Mouse (Mus musculus): ENCODE data around the gene Gm45208.

The Gm45208 gene

GRCm38 (mm10) chrX:7769302-7770017 is 47.4 kb downstream of the Gm45208 start:
- no peak for DNase-seq (ENCODE audit: extremely low spot score, low read depth, low spot score)

GRCm38 (mm10) chrX:7772766-7773165 is 50.7 kb downstream of the Gm45208 start:
- no peak for DNase-seq (ENCODE audit: extremely low spot score, low read depth, low spot score)

- DNase-seq (ENCODE audit: extremely low spot score, low read depth, low spot score), result no peak
Observed at GRCm38 (mm10) chrX:7775501-7776205, 53.6 kb downstream of the Gm45208 start.

- DNase-seq (ENCODE audit: extremely low spot score, low read depth, low spot score), result peak; percentile 16
Observed at GRCm38 (mm10) chrX:7776329-7777082, 54.5 kb downstream of the Gm45208 start.

DNA sequence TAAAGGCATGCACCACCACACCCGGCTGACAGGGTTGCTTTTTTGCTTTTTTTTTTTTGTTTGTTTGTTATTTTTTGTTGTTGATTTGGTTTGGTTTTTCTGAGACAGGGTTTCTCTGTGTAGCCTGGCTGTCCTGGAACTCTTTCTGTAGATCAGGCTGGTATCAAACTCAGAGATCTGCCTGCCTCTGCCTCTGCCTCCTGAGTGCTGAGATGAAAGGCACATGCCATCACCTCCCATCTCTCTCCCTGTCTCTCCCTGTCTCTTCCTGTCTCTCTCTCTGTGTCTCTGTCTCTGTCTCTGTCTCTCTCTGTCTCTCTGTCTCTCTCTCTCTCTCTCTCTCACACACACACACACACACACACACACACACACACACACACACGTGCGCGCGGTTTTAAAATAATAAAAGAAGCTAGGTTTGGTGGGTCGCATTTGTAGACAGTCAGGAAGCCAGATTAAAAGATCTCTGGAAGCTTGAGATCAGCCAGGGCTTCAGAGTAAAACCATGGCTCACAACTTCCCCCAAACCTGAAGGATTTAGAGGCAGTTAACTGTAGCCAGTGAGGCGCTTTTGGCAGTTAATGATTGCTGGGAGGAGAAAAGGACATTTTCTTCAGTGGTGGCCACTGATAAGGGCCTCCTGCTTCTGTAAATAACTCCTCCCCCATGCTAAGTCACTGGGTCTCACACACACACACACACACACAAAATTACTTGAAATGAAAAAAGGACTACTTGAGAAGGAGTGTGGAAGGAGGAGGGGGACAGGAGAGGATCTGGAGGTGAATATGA is 56.6 kb downstream of the Gm45208 start:
- no peak for DNase-seq (ENCODE audit: extremely low spot score, low read depth, low spot score)

GRCm38 (mm10) chrX:7779294-7779693 is 57.2 kb downstream of the Gm45208 start:
- no peak for DNase-seq (ENCODE audit: extremely low spot score, low read depth, low spot score)
